Mouse (Mus musculus) kidney, postnatal 4 days (tissue): ENCODE data around the gene Gabbr2.

Experiments used
- DNase-seq, 2 experiments: peaks; one replicate each; pipeline ENCODE4 v3.0.0; 2021; ENCODE audit warnings: mixed read lengths in 2 of 2

Gene Gabbr2

DNA sequence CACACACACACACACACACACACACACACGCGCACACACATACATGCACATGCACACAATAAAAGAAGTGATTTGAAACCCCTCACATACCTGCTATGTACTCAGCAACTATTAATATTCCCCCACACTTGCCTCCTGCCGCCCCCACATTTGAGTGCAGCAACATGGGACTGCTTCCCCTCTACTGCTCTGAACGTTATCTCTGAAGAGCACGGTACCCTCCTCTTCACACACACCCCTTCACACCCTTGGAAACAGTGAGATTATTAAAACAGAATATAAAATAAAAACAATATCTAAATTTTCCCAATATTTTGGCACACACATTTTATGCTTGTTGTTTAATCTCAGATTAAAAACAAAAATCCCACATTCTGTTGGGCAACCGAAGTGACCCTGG, 77.1 kb downstream of the Gabbr2 start:
- DNase-seq: no peak

DNA sequence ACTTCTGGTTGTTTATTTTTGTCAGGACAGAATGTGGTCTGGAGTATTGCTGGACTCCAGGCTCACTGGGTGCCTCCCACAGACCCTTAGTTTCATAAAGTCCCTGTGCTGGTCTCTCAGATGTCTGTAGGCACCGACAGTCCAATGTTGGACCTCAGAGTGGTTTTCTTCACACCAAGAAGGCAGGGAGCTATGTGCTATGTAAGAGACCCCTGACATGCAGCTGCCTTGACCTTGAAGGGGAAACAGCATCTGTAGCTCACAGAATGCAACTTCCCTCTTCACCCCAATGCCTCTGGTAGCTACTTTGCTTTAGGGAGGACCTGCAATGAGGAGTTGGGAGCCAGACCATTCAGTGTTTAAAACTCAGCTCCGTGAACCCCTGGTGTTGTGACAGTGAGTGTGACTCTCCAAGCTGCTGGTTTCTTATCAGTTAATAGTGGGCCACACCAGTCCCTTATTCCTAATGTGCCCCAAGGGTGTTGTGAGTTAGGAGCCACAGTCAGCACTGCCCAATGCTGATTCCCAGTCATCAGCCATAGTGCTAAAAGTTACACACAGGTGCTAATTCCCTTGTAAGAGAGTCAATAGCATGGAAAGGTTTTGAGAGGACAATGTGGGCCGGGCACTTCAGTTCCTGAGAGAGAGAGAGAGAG, 85.5 kb downstream of the Gabbr2 start:
- DNase-seq: no peak

DNA sequence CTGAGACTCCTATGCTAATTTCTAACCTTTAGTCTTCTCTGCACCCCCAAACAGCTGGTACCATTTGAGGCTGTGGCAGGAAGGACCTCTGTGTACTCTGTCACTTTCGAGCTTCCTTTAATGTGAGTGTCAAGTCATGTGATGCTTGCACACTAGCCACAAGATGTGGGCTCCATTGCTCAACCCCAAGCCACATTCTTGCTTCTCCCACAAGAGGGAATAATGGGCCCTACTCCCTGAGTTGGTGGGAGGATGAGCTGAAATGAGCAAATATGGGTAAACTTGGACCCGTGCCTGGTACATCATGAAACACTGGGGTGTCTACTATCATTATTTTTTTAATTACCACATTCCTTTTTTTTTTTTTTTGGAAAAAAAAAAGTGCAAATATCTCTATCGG, 86.5 kb downstream of the Gabbr2 start:
- DNase-seq: no peak

DNA sequence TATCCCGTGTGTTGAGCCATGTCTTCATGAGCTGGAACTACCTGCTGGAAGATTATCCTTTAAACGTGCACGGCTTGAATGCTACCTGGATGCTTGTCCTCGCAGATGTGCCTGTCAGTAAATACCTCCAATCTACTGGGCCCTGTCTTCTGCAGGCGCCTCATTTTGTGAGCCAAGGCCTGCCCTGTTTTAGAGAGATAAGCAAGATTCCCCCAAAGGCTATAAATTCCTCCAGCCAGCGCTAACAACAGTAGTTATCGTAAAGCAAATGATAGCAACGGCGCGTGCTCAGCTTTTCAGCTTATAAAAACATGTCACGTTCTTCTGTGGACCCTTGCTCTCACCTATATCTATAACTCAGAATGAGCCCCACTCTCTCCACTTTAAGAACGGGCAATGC, 87.5 kb downstream of the Gabbr2 start:
- no peak for DNase-seq

DNA sequence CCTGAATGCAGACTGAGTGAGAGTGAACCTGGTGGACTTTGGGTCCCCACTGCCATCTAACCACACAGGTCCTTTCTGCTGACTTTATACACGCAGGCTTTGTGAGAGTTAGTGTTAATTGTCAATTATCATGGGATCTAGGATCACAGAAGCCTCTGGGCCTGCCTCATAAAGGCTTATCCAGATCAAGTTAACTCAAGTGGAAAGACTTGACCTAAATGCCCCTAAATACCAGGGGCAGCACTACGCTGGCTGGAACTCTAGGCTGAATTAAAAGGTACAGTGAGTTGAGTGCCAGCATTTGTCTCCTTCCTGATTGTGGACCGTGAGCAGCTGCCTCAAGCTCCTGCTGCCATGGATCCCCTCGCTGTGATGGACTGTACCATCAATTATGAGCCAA, 93.1 kb downstream of the Gabbr2 start:
- DNase-seq: no peak

DNA sequence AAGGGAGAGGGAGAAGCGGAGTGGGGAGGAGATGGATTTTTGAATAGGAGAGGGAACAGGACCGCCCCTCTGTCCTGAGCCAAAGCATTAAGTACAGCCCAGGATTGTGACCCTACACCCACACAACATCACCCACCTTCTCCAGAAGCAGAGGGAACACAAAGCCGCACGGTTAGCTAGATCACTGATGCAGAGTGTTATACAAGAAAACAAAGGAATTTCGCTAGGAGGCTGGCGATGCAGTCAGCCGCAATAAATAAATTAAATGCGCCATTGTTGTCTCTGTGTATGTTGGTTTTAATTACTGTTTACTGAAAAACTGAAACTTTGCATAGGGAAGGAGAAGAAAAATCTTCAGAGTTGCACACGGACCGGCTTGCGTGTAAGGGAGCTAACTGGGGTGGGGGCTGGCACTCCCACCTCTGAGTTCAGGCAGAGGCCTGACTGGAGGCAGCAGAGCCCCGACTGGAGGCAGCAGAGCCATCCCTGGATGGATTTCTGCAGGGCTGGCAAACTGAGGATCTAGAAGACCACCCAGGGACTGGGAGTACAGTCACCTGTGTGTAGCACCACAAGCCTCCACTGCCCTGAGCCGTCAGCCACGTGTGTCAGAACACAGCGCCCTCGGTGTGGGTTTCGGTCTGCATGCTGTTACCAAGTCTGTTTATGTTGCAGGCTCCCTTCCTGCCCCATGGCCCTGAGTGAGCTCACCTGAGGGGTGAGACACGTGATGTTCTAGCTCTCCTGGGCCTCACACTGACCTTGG, 93.9 kb downstream of the Gabbr2 start:
- peak in 1 of 2 experiments; percentile 10 for DNase-seq

DNA sequence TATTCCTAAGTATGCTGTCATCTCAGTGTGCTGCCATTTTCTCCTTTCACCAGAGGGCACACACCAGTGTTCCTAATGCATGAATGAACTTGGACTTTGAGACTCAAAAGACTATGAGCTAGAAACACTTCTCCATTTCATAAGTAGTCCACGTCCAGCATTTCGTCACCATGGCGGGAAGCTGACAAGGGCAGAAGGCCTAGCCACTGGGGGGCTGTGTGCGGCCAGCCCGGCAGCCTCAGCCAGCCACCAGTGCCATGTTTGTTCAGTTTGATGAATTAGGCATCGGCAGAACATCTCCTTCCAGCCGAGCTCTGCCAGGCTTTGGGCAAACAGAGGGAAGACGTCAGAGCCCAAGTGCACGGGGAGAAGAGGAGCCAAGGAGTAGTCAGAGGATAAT, 97.5 kb downstream of the Gabbr2 start:
- DNase-seq: no peak

DNA sequence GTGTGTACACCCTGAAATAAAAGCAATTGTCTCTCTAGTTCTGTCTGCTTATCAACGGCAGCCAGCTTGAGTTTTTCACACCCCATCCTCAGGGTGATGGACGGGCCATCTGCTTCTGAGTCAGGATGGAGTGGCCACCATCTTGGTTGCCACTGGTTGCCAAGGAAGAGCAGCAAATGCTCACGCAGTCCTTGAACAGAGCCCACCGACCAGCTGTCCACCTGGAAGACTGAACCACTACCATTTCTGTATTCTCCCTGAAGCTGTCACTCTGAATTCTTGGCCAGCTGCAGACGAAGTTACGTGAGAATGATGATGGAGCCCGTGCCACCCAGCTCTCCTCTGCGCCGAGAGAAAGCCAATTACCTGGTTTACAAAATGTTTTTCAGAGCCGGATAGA, 102.5 kb downstream of the Gabbr2 start:
- no peak for DNase-seq

DNA sequence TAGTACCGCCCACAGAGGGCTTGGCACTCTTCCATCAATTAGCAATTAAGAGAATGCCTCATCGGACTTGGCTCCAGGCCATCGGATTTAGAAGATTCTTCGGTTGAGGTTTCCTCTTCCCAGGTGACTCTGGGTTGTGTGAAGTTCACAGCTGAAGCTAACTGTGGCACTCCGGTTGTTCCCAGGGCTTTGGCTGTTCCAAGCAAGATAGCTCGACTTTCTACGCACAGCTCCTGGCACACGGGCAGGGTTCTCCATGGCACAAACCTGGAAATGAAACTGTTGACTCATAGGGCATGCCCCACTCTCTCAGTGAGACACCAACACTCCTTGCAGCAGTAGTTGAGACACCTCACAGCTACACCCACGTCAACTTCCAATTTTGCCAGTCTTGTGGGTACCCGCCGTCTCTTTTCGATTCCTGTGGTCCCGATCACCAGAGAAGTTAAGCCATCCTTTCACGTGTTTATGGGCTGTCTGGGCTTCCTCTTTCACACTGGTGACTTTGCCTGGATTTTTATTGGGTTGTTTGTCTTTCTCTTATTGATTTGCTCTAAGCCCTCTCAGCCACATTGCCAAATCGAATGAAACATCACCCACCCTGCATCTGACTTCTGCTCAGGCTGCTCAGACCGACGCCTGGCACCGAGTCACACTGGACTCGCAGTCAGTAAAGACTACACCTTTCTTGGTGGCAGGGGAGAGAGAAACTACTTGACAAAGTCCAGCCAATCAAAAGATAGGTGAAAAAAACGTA, 105.9 kb downstream of the Gabbr2 start:
- no peak for DNase-seq

DNA sequence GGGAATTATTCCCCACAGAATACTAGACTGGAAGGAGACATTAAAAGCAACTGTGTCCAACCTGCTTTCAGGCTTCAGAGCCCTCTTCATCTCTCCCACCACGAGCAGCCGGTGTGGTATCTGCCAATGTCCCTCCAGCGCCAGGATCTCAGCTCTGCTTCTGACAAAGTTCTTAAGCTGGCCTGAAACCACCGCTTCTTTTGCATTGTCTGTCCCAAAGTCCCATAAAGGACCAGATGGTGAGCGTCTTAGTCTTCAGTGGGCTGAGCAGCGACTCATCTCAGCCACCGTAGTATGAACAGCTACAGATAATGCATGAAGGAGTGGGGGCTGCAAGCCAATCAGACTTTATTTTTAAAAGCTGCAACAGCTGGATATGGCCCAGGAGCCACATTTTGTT, 107.5 kb downstream of the Gabbr2 start:
- peak; percentile 13 to 43 for DNase-seq

DNA sequence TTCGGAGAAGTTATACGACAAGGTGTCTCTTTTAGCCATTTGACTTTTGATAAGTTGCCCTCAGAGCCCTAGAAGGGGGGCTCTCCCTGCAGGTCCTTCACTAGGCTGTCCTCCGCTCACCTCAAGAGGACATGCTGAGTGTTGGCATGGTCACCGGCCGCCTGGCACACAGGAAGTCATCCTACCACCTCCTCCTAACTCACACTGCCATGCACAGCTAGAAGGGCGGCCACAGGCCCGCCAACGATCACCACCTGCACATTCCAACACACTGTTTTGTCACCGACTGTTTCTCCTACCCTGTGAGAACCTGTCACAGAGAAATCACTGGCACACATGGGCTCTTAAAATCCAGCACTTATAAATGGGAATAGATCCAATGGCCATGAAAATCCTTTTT, 108.1 kb downstream of the Gabbr2 start:
- DNase-seq: no peak

DNA sequence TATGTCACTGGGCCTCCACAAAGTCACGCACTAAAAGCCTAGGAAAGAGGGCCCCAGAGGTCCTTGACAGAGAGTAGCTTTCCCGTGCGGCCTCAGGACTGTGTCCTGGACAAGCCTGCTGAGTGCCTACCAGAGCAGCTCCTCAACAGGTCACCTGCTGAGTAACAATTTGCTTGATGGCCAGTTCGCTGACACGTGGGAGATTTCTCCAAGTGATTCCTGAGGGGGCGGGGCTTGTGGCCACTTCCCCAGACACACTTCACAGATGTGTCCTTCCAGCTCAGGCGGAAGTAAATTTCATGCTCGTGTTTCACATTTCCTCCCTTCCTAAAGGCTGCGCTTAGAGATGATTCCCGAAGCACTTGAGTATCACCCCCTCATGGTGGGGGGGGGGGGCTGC, 108.6 kb downstream of the Gabbr2 start:
- peak; percentile 37 to 48 for DNase-seq

DNA sequence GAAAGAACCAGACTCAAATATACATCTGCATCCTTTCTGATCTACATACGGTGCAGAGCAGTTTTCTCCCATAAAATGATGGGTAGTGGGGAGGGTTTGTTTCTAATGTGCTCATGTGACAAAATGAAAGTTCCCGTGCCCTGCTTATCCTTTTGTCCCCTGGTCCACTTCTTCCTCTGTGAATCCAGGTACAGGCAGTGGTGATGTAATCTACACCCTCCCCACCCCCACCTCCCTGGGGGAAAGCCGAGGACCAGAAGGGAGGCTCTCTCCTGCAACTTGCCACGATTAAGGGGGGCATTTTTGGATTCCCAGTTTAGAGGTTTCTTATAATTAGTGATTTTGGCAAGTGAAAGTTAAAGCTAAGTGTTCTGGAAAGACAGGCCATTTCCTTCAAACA, 110.4 kb downstream of the Gabbr2 start:
- DNase-seq: no peak

DNA sequence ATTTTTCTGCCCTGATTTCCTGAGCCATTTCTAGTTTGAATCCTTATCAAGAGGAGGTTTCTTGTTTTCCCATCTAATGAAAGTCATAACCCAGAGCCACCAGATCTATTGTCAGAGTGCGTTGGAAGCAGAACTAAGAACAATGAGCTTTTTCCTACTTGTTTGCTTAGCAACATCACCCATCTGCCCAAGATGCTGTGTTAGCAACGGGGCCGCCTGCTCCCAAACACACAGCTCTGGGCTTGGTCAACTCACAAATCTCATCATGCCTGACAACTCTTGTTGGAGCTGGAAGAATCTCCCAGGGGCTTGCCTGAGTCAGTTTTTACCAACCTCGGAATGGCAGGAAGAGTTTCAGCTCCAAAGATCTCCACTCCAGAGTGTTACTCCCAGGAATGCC, 111.7 kb downstream of the Gabbr2 start:
- no peak for DNase-seq

DNA sequence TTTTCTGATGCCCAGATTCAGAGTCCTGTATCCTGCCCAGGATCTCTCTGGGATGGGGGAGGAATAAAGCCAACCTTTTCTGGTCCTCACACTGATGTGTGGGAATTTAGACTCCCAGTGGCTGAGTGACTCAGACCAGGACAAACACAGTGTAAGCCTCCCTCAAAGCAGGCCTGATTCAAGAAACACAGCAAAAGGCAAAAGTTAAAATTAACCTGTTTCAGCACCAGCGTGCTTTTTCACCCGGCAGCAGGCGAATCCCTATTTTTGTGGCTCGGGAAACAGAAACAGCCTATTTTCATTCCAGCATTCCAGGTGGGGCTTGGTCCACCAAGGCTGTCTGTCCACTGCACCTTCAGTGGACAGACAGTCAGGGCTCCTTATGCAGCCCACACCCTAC, 118.9 kb downstream of the Gabbr2 start:
- DNase-seq: no peak

DNA sequence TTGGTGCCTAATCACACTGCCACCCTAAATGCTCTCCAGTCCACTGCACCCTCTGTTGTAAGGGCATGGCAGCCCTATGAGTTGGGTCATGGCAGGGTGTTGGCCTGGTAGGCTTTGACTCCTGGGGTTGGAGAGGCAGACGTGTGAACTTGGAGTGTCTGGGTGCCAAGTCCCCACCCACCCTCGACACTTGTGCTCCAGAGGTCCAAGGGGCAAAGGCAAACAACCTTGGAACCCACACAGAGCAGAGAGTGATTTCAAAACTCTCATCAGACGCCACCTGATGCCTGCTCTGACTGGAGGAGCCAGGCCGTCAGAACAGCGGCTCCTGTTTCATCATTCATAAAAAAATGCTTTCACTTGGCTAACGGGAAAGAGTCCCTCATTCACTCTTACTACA, 121.5 kb downstream of the Gabbr2 start:
- DNase-seq: no peak

DNA sequence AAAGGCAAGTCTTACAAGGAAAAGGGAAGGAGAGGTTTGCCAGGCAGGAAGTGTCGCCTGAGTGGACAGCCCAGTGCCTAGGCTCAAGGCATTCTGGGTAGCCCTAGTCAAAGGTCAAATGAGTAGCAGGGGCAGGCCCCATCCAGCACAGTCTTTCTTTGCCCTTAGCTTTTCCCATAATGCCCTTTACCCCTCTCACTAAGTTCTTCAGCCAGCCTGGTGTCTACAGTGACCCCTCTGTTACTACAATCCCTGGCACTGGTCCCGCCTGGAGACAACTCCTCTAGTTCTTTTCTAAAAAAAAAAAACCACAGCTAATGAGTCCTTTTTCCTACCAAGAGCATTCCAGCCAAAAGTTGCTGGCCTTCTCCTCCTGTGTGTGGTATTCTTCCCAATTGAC, 122.3 kb downstream of the Gabbr2 start:
- no peak for DNase-seq

DNA sequence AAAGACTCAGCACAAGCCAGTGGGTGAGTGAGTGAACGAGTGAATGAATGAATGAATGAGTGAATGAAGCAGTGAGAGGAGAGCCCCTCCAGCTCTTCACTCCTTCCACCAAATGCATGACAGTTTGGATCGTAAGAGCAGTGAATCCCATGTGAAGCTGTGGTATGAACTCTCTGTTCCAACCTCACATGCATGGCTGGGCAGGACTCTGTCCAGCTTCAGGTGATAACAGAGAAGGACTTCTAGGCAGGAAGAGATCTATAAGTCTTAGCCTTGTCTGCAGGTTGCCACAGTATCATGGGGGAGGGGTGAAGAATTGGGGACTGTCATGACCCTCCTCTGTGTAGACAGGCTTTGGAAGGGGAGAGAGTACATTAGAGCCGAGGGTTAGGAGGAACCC, 122.8 kb downstream of the Gabbr2 start:
- DNase-seq: no peak

DNA sequence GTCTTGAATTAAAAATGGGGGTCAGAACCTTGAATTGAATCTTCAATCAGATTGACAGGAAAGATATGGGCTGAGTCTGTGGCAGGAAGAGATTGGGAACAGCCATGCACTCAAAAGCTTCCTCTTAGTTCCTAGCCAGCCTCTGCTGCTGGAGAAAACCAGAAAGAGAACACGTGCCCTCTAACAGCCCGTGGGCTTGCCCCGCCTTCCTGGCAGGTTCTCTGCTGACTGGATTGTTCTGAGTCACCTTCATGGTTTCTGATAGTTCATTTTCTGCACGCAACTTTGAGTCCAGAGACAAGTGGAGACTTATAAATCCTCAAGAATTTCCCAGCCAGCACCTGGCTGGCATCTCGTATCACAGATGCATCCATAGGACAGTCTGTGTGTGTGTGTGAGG, 123.5 kb downstream of the Gabbr2 start:
- peak in 1 of 2 experiments; percentile 30 for DNase-seq

DNA sequence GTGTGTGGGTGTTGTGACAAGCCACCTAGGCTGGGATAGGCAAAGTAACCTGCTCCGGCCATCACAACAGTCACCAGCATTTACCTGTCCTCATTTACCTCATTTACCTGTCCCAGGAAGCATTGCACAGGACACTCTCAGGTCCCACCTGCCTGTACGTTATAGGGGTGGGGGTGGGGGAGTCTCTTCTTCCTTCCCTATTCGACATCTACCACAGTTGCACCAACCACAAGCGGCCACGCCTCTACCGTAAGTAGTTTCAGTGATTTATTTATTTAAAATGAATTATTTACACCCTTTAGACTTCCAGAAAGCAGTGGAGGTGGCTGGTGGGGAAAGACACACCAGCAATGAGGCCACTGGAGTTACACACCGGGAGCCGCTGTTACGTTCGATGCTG, 123.9 kb downstream of the Gabbr2 start:
- no peak for DNase-seq

DNA sequence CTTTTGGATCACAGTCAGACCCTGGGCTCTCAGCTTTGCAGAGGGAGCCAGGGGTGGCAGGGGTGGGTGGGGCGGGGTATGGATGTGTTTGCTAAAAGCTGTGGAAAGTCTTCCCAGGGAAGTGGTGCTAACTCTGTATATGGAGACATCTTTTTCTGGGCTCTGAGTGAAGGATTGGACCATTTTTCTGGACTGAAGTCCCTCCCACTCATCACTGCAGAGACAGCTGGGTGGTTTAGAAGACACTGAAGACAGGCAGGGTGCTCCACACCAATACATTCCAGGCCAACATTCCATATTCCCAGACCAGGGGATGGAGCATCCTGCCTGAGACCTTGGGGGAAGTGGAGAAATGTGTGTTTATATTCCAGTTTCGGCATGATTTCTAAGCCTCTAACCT, 125.6 kb downstream of the Gabbr2 start:
- no peak for DNase-seq

DNA sequence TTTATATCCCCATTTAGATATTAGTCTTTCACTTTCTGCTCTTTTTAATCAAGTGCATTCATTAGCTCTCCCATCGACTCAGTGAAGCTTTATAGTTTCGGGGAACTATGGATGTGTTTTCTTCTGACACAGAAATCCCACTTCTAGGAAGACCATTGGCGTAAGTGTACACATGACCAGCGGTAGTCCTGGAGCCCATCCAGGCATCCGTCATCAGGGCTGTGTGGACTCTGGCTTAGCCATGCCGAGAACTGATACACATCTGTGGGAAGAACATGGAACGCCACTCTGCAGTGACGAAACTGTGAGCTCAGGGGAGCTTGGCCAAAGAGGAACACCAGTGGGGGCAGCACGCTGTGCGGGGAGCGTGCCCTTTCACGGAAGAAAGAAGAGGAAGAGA, 128.0 kb downstream of the Gabbr2 start:
- DNase-seq: no peak

DNA sequence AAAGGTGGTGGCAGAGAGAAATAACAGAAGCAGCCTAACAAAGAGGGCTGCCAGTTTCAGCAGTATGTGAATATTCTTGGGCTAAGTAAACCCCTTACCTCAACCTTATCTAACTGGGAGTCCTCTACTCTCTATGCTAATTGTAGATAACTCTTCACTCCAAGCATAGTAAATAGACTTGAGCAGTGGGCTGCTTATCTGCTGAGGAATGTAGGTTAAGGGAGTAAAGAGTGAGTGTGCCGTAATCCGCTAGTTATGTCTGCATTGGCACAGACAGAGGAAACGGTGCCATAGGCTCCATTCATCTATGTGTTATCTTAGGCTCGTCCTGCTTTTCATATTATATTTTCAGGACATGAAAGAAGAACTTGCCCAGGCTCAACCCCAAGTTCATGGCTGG, 129.0 kb downstream of the Gabbr2 start:
- no peak for DNase-seq

DNA sequence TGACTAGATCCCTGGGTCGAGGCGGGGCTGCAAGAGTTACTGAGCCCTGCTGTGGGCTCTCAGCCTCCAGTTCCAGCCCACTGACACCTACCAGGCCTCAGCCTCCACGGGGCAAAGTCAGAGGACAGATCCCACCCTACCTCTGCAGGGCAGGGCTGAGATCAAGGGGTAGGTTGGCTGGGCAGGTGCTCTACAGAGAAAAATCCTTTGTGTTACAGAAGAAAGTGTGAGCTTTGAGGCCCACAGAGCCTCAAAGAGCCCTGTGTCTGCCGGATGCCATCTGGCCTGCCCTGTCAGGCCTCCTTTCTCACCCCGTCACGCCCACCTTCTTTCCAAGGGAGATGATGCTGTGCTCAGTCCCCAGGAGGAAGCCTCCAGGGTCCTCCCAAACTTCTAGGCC, 131.1 kb downstream of the Gabbr2 start:
- no peak for DNase-seq
